Mouse (Mus musculus) brain, embryonic 14.5 days (tissue): Measurements from ENCODE around the gene Ppp2r1b.

Experiments
- CTCF ChIP-seq: fragments of 200-500 bp; IDR thresholded peaks from 2 replicates; pipeline ENCODE4 v1.5.1; 2012; ENCODE audit warnings: inconsistent platforms, mild to moderate bottlenecking, moderate library complexity, borderline replicate concordance; ENCODE audit not compliant: insufficient read depth, insufficient read length; ENCODE audit errors: extremely low read depth
- POLR2A ChIP-seq: fragments of 200-500 bp; IDR thresholded peaks from 2 replicates; pipeline ENCODE4 v1.6.1; 2012; ENCODE audit warnings: mild to moderate bottlenecking, inconsistent platforms, borderline replicate concordance; ENCODE audit not compliant: poor library complexity, insufficient read depth, insufficient read length, severe bottlenecking; ENCODE audit errors: extremely low read depth

DNA sequence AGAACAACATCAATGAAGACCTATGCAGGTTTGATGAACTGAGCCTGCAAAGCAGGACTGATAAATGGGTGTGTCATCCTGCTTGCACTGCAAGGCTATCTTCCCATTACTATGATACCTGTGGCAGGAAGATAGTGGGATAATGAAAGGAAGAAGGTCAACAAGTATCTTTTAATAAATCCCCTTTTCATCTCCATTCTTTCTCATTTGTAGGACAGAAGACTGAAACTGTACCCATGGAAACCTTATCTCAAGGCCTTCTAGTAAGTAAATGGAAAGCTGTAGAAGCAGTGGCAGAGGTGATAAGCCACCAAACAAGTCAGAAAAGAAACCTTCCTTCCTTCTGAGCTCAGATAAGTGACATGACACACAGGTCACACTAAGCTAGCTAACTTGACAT, 79.4 kb downstream of the Ppp2r1b start:
- TF ChIP-seq CTCF (no peak), POLR2A (no peak)
